Mouse (Mus musculus): ENCODE results near the gene Tmem35b. TPM values are rescaled to one million over a fixed set of nuclear protein-coding genes. Genes with fewer than 3 reads are reported as not detected.

Tmem35b gene
- polyA plus RNA-seq, 1 experiment from 2014 or later = 11.8 TPM

- H3K9ac ChIP-seq (ENCODE audit: low read length) = no peak overlapping the region
Measured at GRCm38 (mm10) chr4:127155757-127156156, 32.3 kb downstream of the Tmem35b start.

DNA sequence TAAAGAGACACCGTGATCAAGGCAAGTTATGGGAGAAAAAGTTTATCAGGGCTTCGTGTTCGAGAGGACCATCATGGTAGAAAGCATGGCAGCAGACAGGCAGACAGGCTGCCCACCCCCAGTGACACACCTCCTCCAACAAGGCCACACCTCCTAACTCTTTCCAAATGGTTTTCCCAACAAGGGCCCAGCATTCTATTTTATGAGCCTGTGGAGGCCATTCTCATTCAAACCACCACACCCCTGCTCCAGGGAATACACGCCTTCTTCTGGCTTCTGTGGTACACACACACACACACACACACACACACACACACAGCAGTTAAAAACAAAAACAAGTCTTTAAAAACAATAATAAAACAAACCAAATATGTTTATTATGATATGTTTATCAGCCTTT is 34.3 kb downstream of the Tmem35b start:
- H3K9ac ChIP-seq (ENCODE audit: low read length) = no peak overlapping the region
- H3K27ac ChIP-seq (ENCODE audit: low read depth, low read length) = no peak overlapping the region
- H3K36me3 ChIP-seq (ENCODE audit: control insufficient read depth, insufficient read depth, low read length) = no peaks in the 10 kb centered on the region
- H3K4me3 ChIP-seq (ENCODE audit: low read depth, low read length) = no peak overlapping the region
- H3K4me2 ChIP-seq (ENCODE audit: low read depth, low read length, severe bottlenecking) = no peak overlapping the region
- ATAC-seq (replicated peaks; ENCODE audit: low FRiP score) (no peak), DNase-seq (ENCODE audit: low spot score) (no peak)
- no peaks in the 10 kb centered on the region for H3K27me3 ChIP-seq (ENCODE audit: control insufficient read depth, insufficient read depth, low read length)
- no peaks in the 10 kb centered on the region for H3K4me1 ChIP-seq (replicated peaks; ENCODE audit: control insufficient read depth, insufficient read depth, low read length)
- no peaks in the 10 kb centered on the region for H3K9me3 ChIP-seq (ENCODE audit: control insufficient read depth, low read length)
- 89% methylated on average over 4 of the region's 4 CpGs for WGBS

More at GRCm38 (mm10) chr4:127155757-127156156, 32.3 kb downstream of the Tmem35b start:
- no peak for DNase-seq (ENCODE audit: low spot score)
- H3K4me3 ChIP-seq (ENCODE audit: low read depth, low read length) = no peak overlapping the region
- no peaks in the 10 kb centered on the region for H3K4me1 ChIP-seq (replicated peaks; ENCODE audit: control insufficient read depth, insufficient read depth, low read length)
- no peak overlapping the region for H3K4me2 ChIP-seq (ENCODE audit: low read depth, low read length, severe bottlenecking)
- WGBS = 64% methylated on average over 5 of the region's 5 CpGs
- no peaks in the 10 kb centered on the region for H3K9me3 ChIP-seq (ENCODE audit: control insufficient read depth, low read length)
- H3K36me3 ChIP-seq (ENCODE audit: control insufficient read depth, insufficient read depth, low read length) = no peaks in the 10 kb centered on the region
- H3K27ac ChIP-seq (ENCODE audit: low read depth, low read length) = no peak overlapping the region
- no peaks in the 10 kb centered on the region for H3K27me3 ChIP-seq (ENCODE audit: control insufficient read depth, insufficient read depth, low read length)
- no peak for ATAC-seq (replicated peaks; ENCODE audit: low FRiP score)

- Histone ChIP-seq H3K4me1 (replicated peaks; ENCODE audit: control insufficient read depth, insufficient read depth, low read length) (peaks cover 4% of the 10 kb centered on the region; the same call in 1 of the 2 replicates), H3K27ac (ENCODE audit: low read depth, low read length) (no peak overlapping the region), H3K27me3 (ENCODE audit: control insufficient read depth, insufficient read depth, low read length) (peaks cover 15% of the 10 kb centered on the region), H3K4me3 (ENCODE audit: low read depth, low read length) (no peak overlapping the region), H3K9me3 (ENCODE audit: control insufficient read depth, low read length) (no peaks in the 10 kb centered on the region), H3K9ac (ENCODE audit: low read length) (no peak overlapping the region), H3K4me2 (ENCODE audit: low read depth, low read length, severe bottlenecking) (no peak overlapping the region), H3K36me3 (ENCODE audit: control insufficient read depth, insufficient read depth, low read length) (no peaks in the 10 kb centered on the region)
- DNase-seq (ENCODE audit: low spot score) (peak; percentile 20), ATAC-seq (replicated peaks; ENCODE audit: low FRiP score) (no peak)
- 75% methylated on average over 8 of the region's 8 CpGs for WGBS
Measured at GRCm38 (mm10) chr4:127163926-127164325, 40.4 kb downstream of the Tmem35b start.

- Histone ChIP-seq H3K9ac (ENCODE audit: low read length) (no peak overlapping the region), H3K27ac (ENCODE audit: low read depth, low read length) (no peak overlapping the region), H3K9me3 (ENCODE audit: control insufficient read depth, low read length) (no peaks in the 10 kb centered on the region), H3K36me3 (ENCODE audit: control insufficient read depth, insufficient read depth, low read length) (no peaks in the 10 kb centered on the region), H3K27me3 (ENCODE audit: control insufficient read depth, insufficient read depth, low read length) (peaks cover 27% of the 10 kb centered on the region), H3K4me2 (ENCODE audit: low read depth, low read length, severe bottlenecking) (no peak overlapping the region), H3K4me1 (replicated peaks; ENCODE audit: control insufficient read depth, insufficient read depth, low read length) (peaks cover 7% of the 10 kb centered on the region; the same call in 1 of the 2 replicates), H3K4me3 (ENCODE audit: low read depth, low read length) (no peak overlapping the region)
- WGBS = 66% methylated on average over 5 of the region's 5 CpGs
- DNase-seq (ENCODE audit: low spot score) (no peak), ATAC-seq (replicated peaks; ENCODE audit: low FRiP score) (no peak)
Measured at GRCm38 (mm10) chr4:127167096-127167495, 43.6 kb downstream of the Tmem35b start.

DNA sequence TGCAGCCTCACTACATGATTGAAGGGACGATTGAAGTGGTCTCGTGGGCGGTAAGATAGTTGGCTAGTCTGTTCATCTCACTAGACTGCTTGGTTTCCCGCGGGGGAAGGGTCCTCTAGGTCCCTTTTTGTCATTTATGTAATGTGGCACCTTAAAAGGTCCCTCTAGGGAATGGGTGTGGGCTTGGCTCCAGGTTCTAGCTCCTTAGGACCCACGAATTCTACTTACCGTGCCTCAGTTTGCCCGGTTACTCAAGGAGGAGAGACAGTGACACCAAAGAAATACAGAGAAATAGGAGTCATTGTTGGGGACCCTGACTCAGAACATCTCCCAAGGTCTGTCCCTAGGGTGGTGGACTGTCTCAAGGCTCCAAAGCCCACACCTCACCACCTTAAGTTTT is 44.2 kb downstream of the Tmem35b start:
- 22% methylated on average over 8 of the region's 8 CpGs for WGBS
- ATAC-seq (replicated peaks; ENCODE audit: low FRiP score) (no peak), DNase-seq (ENCODE audit: low spot score) (no peak)
- peak overlapping the region; percentile 71 for H3K4me3 ChIP-seq (ENCODE audit: low read depth, low read length)
- H3K9me3 ChIP-seq (ENCODE audit: control insufficient read depth, low read length) = no peaks in the 10 kb centered on the region
- peaks cover 27% of the 10 kb centered on the region for H3K27me3 ChIP-seq (ENCODE audit: control insufficient read depth, insufficient read depth, low read length)
- H3K27ac ChIP-seq (ENCODE audit: low read depth, low read length) = no peak overlapping the region
- no peak overlapping the region for H3K9ac ChIP-seq (ENCODE audit: low read length)
- no peaks in the 10 kb centered on the region for H3K36me3 ChIP-seq (ENCODE audit: control insufficient read depth, insufficient read depth, low read length)
- peak overlapping the region; percentile 99; the same call in 1 of the 2 replicates for H3K4me2 ChIP-seq (ENCODE audit: low read depth, low read length, severe bottlenecking)
- H3K4me1 ChIP-seq (replicated peaks; ENCODE audit: control insufficient read depth, insufficient read depth, low read length) = peaks cover 7% of the 10 kb centered on the region; the same call in 1 of the 2 replicates

- Histone ChIP-seq H3K9ac (ENCODE audit: low read length) (peak overlapping the region; percentile 80), H3K4me2 (ENCODE audit: low read depth, low read length, severe bottlenecking) (peak overlapping the region; percentile 99), H3K36me3 (ENCODE audit: control insufficient read depth, insufficient read depth, low read length) (no peaks in the 10 kb centered on the region), H3K4me1 (replicated peaks; ENCODE audit: control insufficient read depth, insufficient read depth, low read length) (peaks cover 7% of the 10 kb centered on the region; the same call in 1 of the 2 replicates), H3K4me3 (ENCODE audit: low read depth, low read length) (peak overlapping the region; percentile 71), H3K27me3 (ENCODE audit: control insufficient read depth, insufficient read depth, low read length) (peaks cover 27% of the 10 kb centered on the region), H3K27ac (ENCODE audit: low read depth, low read length) (0 out of 2 replicates have a peak overlapping the region, but pooled peaks have one; percentile 25), H3K9me3 (ENCODE audit: control insufficient read depth, low read length) (no peaks in the 10 kb centered on the region)
- peak; percentile 83 for DNase-seq (ENCODE audit: low spot score)
- peak; percentile 75 for ATAC-seq (replicated peaks; ENCODE audit: low FRiP score)
- WGBS = under 1% methylated on average over 36 of the region's 39 CpGs
Measured at GRCm38 (mm10) chr4:127168211-127168913, 44.9 kb downstream of the Tmem35b start.

GRCm38 (mm10) chr4:127168914-127169345 is 45.4 kb downstream of the Tmem35b start, which contains the start of gene Dlgap3:
Gene Dlgap3, plus strand, starts transcription at chr4:127169204.
- peak within 1 kb of the TSS; percentile 99 for H3K4me2 ChIP-seq (ENCODE audit: low read depth, low read length, severe bottlenecking)
- H3K9ac ChIP-seq (ENCODE audit: low read length) = peak within 1 kb of the TSS; percentile 80
- peak within 1 kb of the TSS; percentile 71 for H3K4me3 ChIP-seq (ENCODE audit: low read depth, low read length)
- no peaks in the 10 kb centered on the region for H3K36me3 ChIP-seq (ENCODE audit: control insufficient read depth, insufficient read depth, low read length)
- DNase-seq (ENCODE audit: low spot score) (no peak), ATAC-seq (replicated peaks; ENCODE audit: low FRiP score) (peak; percentile 61)
- 0 out of 2 replicates have a peak within 1 kb of the TSS, but pooled peaks have one; percentile 25 for H3K27ac ChIP-seq (ENCODE audit: low read depth, low read length)
- H3K9me3 ChIP-seq (ENCODE audit: control insufficient read depth, low read length) = no peaks in the 10 kb centered on the region
- H3K27me3 ChIP-seq (ENCODE audit: control insufficient read depth, insufficient read depth, low read length) = peaks cover 27% of the 10 kb centered on the region
- H3K4me1 ChIP-seq (replicated peaks; ENCODE audit: control insufficient read depth, insufficient read depth, low read length) = peaks cover 7% of the 10 kb centered on the region; the same call in 1 of the 2 replicates
- under 1% methylated on average over 65 of the region's 67 CpGs for WGBS

- peaks cover 27% of the 10 kb centered on the region for H3K27me3 ChIP-seq (ENCODE audit: control insufficient read depth, insufficient read depth, low read length)
- no peaks in the 10 kb centered on the region for H3K36me3 ChIP-seq (ENCODE audit: control insufficient read depth, insufficient read depth, low read length)
- H3K4me1 ChIP-seq (replicated peaks; ENCODE audit: control insufficient read depth, insufficient read depth, low read length) = peaks cover 7% of the 10 kb centered on the region; the same call in 1 of the 2 replicates
- H3K9me3 ChIP-seq (ENCODE audit: control insufficient read depth, low read length) = no peaks in the 10 kb centered on the region
- H3K27ac ChIP-seq (ENCODE audit: low read depth, low read length) = no peak overlapping the region
- ATAC-seq (replicated peaks; ENCODE audit: low FRiP score) (peak; percentile 53), DNase-seq (ENCODE audit: low spot score) (peak; percentile 78)
- peak overlapping the region; percentile 80 for H3K9ac ChIP-seq (ENCODE audit: low read length)
- 3% methylated on average over 36 of the region's 51 CpGs for WGBS
- H3K4me3 ChIP-seq (ENCODE audit: low read depth, low read length) = peak overlapping the region; percentile 71
- H3K4me2 ChIP-seq (ENCODE audit: low read depth, low read length, severe bottlenecking) = peak overlapping the region; percentile 99
Measured at GRCm38 (mm10) chr4:127169346-127170221, 46.1 kb downstream of the Tmem35b start.
